Mouse (Mus musculus): Measurements from ENCODE around the gene Ctcfl.

DNA sequence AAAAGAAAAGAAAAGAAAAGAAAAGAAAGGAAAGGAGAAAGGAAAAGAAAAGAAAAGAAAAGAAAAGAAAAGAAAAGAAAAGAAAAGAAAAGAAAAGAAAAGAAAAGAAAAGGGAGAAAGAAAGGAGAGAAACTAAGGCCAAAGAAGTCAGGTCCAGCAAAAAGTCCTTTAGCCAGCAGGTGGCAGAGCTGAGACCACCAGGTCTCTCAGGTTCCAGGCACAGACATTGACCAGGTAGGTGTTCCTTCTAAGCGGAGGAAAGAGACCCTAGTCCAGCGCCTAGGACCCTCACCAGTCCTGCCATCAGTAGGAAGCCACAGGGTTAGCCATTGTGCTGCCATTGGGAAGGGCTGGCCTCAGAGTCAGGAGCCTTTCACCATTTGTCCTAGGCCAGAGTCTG lies 45.0 kb upstream of the Ctcfl start:
- TF ChIP-seq CTCF (IDR thresholded peaks at IDR 0.05; ENCODE audit: low read depth): peak; percentile 57
- TF ChIP-seq EP300 (IDR thresholded peaks at IDR 0.05; ENCODE audit: low read depth): no peak
